Mouse (Mus musculus) lung, adult 2 months (tissue): Measurements from ENCODE around the gene Hcar1.

Source experiments
- CTCF ChIP-seq: fragments of 200-500 bp; IDR thresholded peaks from 2 replicates; pipeline ENCODE4 v1.5.1; 2011; ENCODE audit warnings: mild to moderate bottlenecking, low read length, control low read depth; ENCODE audit not compliant: insufficient read depth
- POLR2A ChIP-seq: fragments of 200-500 bp; IDR thresholded peaks from 2 replicates; pipeline ENCODE4 v1.6.1; 2011; ENCODE audit warnings: low read depth, mild to moderate bottlenecking, control low read depth, low read length, borderline replicate concordance; ENCODE audit errors: extremely low read depth

DNA sequence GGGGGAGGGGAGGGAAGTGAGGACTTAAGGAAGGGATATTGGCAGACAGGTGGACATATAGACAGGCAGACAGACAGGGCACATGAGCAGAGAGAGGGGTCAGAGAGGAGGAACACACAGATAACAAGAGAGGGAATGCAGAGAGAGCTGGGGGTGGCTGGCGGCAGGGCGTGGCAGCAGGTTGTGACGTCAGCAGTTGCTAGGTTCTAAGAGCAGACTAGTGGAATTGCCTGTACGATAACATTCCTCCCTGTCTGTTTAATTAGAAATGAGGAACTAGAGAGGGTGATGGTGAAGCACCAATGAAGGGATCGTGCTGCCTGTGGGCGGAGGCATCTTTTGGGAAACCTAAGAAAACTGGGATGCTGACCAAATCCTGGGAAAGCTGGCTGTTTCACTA, 11.8 kb upstream of the Hcar1 start:
- TF ChIP-seq CTCF (no peak), POLR2A (no peak)
